Mouse (Mus musculus): ENCODE data around the gene Ddx55. TPM values are rescaled to one million over a fixed set of nuclear protein-coding genes. Genes with fewer than 3 reads are reported as not detected.
"Not testable (repeated sequence)": the region's sequence is repeated elsewhere in the genome, so short reads cannot be mapped to it uniquely, and the experiment has no call there.

Ddx55 gene
- total RNA-seq, 2 experiments from 2014 or later = 5.4 to 6.0 TPM

DNA sequence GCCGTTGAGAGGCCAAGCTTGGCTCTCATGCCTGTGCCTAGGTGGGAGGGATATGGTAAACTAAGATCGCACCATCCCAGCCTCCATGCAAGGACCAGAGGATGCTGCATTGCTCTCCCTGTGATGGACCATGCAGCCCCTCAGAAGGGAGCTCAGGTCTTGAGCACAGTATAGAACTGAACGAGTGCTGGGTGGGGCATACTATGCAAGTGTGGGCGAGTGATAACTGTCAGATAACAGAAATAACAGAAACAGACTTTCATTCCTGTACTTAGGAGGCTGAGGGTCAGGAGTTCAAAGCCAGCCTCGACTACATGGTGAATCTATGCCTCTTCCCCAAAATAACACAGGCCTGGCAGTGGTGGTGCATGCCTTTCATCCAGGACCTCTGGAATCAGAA, 17.6 kb upstream of the Ddx55 start:
- no peak for DNase-seq (ENCODE audit: low spot score)
- intact Hi-C loops (cut with DNase I) = loop anchor here (5.0 to 10.0 kb wide), 2 partner anchors 53 to 180 kb away; partner anchors contain the start of gene Snrnp35

DNA sequence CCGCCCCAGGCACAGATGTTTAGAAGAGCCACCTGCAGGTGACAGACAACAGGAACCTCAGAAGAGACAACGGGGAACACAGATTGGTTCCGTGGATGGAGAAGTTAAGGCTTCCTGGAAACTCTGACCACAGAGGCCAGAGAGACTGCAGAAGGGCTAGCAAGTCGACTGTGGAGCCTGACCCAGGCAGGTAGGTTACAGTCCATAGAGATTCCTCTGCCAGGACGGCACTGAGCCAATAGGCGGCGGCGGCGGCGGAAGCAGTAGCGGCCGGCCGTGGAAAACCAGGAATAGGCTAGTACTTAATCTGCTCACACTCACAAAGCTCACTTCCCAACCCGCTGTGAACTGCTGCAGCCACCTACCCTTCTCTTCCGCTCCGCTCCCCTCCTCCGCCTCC, 15.9 kb upstream of the Ddx55 start:
- DNase-seq (ENCODE audit: low spot score) = peak; percentile 49
- intact Hi-C loops (cut with DNase I) = loop anchor here (5.0 to 10.0 kb wide), 2 partner anchors 54 to 182 kb away; partner anchors contain the start of gene Snrnp35

DNA sequence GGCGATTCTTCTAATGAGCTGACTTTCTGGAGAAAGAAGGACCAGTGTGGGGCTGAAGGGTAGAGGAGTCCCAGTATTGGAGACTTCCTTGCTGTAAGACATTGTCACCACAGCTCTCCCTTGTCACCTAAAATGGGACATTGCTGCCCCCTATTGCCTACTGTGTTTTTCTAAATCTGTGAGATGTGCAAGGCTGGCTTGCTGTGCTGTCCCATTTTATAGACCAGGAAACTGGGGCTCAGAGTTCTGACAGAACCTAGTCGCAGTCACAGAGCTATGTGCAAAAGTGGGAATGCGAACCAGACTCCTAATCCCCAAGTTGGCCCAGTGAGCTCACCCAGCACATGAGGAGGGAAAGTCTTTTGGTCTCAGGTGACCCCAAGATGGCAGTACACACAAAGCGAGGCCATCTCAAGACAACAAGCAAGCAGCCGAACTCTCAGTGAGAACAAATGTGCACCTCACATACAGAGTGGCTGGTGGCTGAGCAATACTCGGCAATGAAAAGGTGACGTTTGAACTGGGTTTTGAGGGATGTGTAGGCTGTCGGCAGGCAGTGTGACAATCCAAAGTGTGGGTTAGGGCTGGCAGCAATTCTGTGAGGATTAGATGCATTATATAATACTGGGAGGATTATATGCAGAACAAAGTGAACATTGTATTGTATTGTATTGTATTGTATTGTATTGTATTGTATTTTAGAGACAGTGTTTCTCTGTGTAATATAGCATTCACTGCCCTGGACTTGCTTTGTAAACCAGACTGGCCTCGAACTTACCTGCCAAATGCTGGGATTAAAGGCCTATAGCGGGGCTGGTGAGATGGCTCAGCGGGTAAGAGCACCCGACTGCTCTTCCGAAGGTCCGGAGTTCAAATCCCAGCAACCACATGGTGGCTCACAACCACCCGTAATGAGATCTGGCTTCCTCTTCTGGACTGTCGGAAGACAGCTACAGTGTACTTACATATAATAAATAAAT, 13.6 kb upstream of the Ddx55 start:
- DNase-seq (ENCODE audit: low spot score) = no peak
- intact Hi-C loops (cut with DNase I) = loop anchor here (2.0 to 10.0 kb wide), 3 partner anchors 57 to 184 kb away; partner anchors contain the start of gene Snrnp35

DNA sequence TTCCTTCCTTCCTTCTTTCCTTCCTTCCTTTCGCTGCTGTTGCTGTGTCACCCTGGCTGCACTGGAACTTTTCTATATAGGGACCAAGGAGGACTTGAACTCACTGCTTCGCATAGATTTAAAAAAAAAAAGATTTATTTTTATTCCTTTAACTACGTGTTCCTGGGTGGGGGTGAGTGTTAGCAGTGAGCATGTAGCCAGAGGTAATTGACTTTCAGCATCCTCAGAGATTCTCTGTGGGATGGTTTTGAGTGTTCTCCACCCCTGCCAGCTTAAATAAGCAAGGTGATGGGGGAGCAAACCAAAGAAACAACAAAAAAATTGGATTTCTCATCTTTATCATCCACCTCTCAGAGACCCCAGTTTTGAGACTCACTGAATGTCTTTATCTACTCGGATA, 12.8 kb upstream of the Ddx55 start:
- DNase-seq (ENCODE audit: low spot score) = no peak
- intact Hi-C loops (cut with DNase I) = loop anchor here (2.0 to 10.0 kb wide), 3 partner anchors 58 to 185 kb away; partner anchors contain the start of gene Snrnp35

DNA sequence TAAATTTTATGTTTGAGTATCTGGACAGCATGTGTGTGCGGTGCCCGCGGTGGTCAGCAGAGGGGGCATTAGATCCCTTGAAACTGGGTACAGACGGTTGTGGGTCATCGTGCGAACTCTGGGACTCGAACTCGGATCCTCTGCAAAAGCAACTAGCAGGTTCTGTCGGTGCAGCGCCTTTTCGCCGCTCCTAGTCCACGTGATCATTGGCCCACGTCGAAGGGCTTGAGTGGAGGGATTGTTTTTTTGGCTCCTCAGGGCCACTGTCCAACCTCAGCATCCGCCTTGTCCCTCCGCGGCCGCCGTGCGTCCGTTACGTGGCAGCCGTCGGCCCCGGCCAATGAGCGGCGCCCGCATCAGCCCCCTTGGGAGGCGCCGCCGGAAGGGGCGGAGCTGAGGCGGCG, 12.3 kb upstream of the Ddx55 start, which contains the start of gene Tmed2:
TSS of gene Tmed2 (plus strand) at position 313 of the 404 bp plus-strand sequence.
- peak; percentile 95 for DNase-seq (ENCODE audit: low spot score)
- intact Hi-C loops (cut with DNase I) = no loop called here

DNA sequence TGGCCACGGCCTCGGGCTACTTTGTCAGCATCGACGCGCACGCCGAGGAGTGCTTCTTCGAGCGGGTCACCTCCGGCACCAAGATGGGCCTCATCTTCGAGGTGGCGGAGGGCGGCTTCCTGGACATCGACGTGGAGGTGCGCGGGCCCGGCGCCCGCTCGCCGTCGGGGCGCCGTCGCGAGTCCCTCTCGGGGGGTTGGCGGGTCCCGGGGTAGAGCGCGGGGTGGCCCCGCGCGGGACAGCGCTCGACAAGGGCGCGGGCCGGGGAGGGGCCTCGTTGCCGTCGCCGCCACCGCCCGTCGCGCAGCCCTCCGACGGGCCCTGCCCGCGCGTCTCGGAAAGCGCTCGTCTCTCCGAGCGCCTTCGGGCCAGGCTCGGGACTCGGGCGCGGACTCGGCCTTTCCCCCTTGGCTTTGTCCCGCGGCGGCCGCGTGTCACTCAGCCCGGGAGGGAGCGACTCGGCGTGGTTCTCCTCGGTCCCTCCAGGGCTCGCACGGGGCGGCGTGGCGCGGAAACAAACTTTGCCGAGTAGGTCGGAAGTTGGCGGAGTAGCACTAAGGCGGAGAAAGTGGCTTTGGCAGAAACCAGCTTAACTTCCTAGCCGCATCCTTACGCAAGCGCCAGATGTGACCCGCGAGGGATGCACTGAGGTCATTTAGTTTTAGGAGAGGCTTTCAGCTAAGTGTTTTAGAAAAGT, 11.6 kb upstream of the Ddx55 start:
- intact Hi-C loops (cut with DNase I) = no loop called here
- peak; percentile 69 for DNase-seq (ENCODE audit: low spot score)

GRCm38 (mm10) chr5:124541602-124541973, 11.1 kb upstream of the Ddx55 start:
- intact Hi-C loops (cut with DNase I) = no loop called here
- DNase-seq (ENCODE audit: low spot score) = no peak

DNA sequence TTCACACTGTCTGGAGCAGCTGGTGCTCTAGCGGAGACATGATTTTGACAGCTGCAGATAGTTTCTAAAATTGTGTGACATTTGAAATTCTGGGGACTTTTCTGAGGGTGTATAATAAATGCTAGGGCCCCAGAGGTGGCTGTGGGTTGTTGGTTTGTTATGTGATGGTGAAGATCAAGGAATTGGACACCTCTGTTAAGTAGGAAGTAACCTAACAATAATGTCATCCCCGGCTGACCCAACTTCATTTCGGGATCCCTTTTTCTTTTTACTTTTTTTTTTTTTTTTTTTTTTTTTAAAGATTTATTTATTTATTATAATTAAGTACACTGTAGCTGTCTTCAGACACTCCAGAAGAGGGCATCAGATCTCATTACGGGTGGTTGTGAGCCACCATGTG, 1.9 kb upstream of the Ddx55 start:
- intact Hi-C loops (cut with DNase I); DNase-seq (ENCODE audit: low spot score): not testable (repeated sequence)

- intact Hi-C loops (cut with DNase I) = loop anchor here (2.0 kb wide), 1 partner anchor 27 kb away; the partner anchor contains the start of genes Eif2b1 and Gtf2h3
- not testable (repeated sequence) for DNase-seq (ENCODE audit: low spot score)
Measured at GRCm38 (mm10) chr5:124551349-124552093, 1.1 kb upstream of the Ddx55 start.

GRCm38 (mm10) chr5:124552094-124552472, 581 bp upstream of the Ddx55 start:
- DNase-seq (ENCODE audit: low spot score) = no peak
- intact Hi-C loops (cut with DNase I) = loop anchor here (2.0 kb wide), 1 partner anchor 27 kb away; the partner anchor contains the start of genes Eif2b1 and Gtf2h3

DNA sequence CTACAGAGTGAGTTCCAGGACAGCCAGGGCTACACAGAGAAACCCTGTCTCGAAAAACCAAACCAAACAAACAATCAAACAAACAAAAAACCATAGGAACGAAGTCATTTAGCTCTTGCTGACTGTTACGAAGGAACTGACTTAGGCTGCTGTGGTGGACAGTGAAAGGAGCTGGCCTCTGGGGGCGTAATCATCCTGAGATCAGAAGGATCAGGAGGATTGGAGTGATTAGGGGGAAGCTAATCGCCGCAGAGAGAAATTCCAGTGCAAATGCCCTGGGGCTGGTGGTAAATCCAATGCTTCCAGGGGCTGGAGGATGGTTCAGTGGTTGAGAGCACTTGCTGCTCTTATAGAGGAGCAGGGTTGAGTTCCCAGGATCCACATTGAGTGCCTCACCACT, 943 bp downstream of the Ddx55 start:
- intact Hi-C loops (cut with DNase I) = loop anchor here (2.0 kb wide), 1 partner anchor 25 kb away; the partner anchor contains the start of genes Eif2b1 and Gtf2h3
- no peak for DNase-seq (ENCODE audit: low spot score)

GRCm38 (mm10) chr5:124555145-124555544, 2.5 kb downstream of the Ddx55 start:
- no peak for DNase-seq (ENCODE audit: low spot score)
- intact Hi-C loops (cut with DNase I) = no loop called here

GRCm38 (mm10) chr5:124571068-124571467, 18.4 kb downstream of the Ddx55 start:
- DNase-seq (ENCODE audit: low spot score) = no peak
- intact Hi-C loops (cut with DNase I) = no loop called here

DNA sequence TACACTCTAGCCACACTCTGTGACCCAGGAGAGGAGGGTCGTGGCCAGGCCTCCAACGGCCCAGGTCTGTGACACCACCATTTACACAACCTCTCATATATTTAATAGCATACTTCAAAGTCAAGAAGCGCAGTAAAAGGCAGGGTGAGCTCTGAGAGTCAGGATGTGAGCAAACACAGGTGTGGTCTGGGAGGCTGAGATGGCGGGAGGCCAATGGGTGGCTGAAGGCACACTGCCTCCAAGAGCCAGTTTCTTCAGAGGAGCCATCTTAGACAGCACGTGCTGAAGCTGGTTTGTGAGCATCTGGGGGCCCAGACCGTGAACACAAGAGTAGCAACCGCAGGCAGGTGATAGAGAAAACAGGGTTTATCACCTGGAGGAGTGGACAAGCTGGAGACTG, 22.8 kb downstream of the Ddx55 start:
- no peak for DNase-seq (ENCODE audit: low spot score)
- intact Hi-C loops (cut with DNase I) = no loop called here

DNA sequence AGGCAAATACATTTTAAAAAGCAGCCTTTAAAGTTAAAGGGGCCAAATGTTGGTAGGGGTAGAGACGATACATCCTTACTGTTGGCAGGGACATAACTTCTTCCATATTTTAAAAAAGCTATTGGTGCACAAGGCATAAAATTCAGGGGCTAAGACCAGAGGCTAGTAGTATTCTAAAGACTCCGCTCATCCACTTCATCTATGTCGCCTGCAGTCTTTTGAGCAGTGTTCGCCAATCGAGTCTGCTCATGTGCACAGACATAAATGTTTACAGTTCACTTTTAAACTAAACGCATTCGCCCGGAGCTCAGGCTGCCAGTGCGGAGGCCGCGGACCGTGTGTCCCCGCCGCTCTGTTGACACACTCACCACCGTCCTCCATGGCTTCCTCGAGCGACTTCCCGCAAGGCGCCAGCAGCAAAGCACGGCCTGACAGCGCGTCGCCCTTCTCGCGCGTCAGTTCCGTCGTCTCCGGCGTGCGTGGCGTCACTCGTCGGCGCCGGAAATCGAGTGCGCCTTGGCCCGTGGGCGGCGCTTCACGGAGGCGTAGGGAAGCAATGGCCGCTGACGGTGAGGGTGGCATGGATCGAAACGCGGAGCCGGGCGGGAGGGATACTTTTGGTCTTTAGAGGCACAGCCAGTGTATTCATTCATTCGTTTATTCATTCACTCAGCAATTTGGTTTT, 26.1 kb downstream of the Ddx55 start, which contains the start of the genes Eif2b1 and Gtf2h3:
TSS of gene Eif2b1 (minus strand) at position 499 of the 685 bp plus-strand sequence.
TSS of gene Gtf2h3 (plus strand) at position 508 of the 685 bp plus-strand sequence.
- peak; percentile 83 for DNase-seq (ENCODE audit: low spot score)
- intact Hi-C loops (cut with DNase I) = loop anchor here (2.0 kb wide), 1 partner anchor 26 kb away; the partner anchor contains the start of gene Ddx55

DNA sequence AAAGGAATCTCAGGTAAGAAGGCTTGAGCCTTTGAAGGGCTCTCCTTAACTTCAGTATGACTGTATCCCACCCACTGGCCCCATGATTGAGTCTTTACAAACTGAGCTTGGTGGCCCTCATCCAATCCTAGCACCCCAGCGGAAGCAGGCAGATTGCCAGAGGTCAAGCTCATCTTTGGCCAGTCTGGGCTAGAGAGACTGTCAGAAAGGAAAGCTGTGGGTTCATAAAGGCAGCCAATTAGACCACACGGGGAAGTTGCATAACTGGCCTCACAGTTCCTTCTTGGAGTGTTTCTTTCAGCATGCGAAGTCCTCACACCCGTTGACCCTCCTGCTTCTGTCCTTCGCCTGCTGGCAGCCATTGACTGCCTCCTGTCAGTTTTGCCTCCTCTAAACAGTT, 29.9 kb downstream of the Ddx55 start:
- DNase-seq (ENCODE audit: low spot score) = no peak
- intact Hi-C loops (cut with DNase I) = no loop called here

DNA sequence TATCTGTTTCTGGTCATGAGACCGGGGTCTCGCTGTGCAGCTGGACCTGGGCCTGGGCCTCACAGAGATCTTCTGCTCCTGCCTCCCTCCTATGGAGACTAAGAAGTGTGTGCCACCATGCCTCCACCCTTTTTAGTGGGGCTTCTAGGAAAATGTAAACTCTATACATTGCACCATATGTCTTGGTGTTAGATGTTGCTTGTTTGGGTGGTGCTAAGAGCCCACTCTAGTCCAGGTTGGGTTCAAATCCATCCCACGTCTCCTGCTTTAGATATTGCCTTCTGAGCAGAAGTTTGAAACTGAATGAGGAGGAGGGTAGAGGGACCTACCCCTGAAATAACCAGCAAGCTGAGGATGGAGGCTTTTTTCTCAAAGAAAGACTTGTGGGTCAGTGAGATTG, 40.1 kb downstream of the Ddx55 start:
- DNase-seq (ENCODE audit: low spot score) = no peak
- intact Hi-C loops (cut with DNase I) = no loop called here

- DNase-seq (ENCODE audit: low spot score) = peak; percentile 91
- intact Hi-C loops (cut with DNase I) = no loop called here
Measured at GRCm38 (mm10) chr5:124598224-124599174, 45.8 kb downstream of the Ddx55 start.

All from heart, postnatal 25 days (tissue).